Mouse (Mus musculus) CD4-positive, CD25-positive, alpha-beta regulatory T cell, adult 9 weeks (primary cell): ENCODE results near the gene Rasgrf2. TPM values are rescaled to one million over a fixed set of nuclear protein-coding genes. Genes with fewer than 3 reads are reported as not detected.

ENCODE experiments used
- polyA plus RNA-seq: library from polyadenylated mRNA; unstranded; fragments of 100-300 nt; shearing (Covaris generic); gene quantifications from one replicate; pipeline ENCODE4 v1.2.1, GENCODE M21; 2017

Gene Rasgrf2
- 6.2 TPM for polyA plus RNA-seq

DNA sequence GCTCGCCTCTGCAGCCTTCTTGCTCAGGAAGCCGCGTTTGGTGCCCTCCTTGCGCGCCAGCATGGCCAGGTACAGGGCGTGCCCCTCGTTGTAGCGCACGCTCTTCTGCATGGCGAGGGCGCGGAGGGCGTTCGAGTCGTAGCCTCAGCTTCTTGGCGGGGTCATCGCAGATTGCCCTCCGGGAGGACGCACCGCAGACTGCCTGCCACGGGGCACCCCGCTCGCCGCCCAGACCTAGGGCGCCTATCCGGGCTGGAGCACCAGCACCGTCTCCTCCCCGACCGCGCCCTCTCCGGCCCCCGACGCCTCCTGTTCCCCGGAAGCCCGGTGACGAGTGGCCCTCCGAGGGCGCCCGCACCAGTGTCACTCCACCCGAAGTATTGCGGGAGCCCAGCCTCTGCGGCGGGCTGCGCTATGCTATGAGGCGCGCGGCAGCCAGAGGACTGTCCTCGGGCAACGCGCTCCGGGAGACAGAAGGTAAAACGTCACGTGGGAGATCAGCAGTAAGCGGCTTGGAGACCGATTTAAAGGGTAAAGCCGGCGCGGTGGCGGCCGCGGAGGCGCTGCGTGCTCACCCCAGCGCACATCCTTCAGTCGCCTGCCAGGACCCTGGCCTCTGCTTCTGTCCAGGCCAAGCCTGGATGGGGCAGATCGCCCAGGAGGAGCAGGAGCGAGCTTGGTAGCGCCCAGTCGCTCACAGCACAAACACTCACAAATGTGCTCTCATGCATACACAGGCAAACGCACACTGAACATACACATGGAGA, at the start of gene Rasgrf2:
Gene Rasgrf2, minus strand, starts transcription at position 273 of the 767 bp plus-strand sequence.

DNA sequence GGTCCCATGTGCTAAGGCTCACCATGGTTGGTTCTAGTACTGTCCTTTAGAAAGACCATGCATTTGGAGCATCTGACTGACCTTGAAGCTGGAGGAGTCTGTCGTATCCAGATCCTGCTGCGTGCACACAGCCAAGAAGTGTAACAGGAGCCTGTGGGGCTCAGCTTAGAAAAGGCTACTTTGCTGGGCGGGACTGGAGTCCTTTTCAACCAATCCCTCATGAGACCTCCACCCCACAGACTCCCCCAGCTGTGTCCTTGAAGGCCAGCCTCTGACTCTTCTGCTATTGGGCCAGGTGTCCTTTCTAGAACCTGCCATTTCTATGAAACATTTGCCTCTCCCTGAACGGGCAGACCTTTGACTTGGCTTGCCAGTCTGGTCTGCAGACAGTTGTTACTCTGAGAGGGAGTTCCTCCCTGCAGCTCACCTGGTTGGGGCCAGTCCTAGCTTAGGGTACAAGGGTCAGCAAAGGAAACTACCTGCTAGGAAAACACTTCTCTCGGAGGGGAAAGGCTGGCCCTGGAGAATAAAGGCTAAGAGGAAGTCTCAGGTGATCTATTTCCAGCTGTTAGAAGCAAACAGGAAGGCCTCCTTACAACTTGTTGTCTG, 254.6 kb downstream of the Rasgrf2 start, which contains the start of gene Ckmt2:
Gene Ckmt2, minus strand, starts transcription at position 145 of the 609 bp plus-strand sequence.

Other genes with a start within 250 kb of the Rasgrf2 start
- 1.9 TPM for gene Gm20379, start 174.3 kb upstream of the Rasgrf2 start, polyA plus RNA-seq
- 3.1 TPM for gene Dhfr, start 223.1 kb upstream of the Rasgrf2 start, polyA plus RNA-seq
- 36.2 TPM for gene Msh3, start 223.3 kb upstream of the Rasgrf2 start, polyA plus RNA-seq